Mouse (Mus musculus) hematopoietic multipotent progenitor cell, adult 10-12 weeks (in vitro differentiated cells): ENCODE measurements around the gene Gm45716. TPM values are rescaled to one million over a fixed set of nuclear protein-coding genes. Genes with fewer than 3 reads are reported as not detected.

Source experiments
- polyA plus RNA-seq: library from polyadenylated mRNA; stranded (reverse); fragments of >175 nt; gene quantifications from 2 replicates; pipeline ENCODE4 v1.2.3, GENCODE M21; 2012; ENCODE audit warnings: low replicate concordance

Gm45716 gene
- polyA plus RNA-seq: 1.4 and 3.2 TPM in 2 replicates

DNA sequence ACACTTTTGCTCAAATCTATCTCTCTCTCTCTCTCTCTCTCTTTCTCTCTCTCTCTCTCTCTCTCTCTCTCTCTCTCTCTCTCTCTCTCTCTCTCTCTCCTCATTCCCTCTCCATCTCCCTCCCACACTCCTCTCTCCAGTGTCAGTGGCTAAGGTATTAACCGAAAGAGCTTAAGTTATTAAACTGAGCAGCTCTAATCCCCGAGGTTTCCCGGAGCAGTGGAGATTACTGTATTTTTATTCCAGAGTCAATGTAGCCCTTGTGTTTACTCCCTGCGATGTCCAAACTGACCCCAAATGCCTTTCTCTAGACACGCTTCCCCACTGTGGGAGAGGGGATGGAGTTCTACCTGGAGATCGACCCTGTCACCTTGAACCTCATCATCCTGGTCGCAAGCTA lies at the start of gene Gm45716:
Gene Gm45716 (plus strand): TSS at position 243 of the 400 bp plus-strand sequence.

DNA sequence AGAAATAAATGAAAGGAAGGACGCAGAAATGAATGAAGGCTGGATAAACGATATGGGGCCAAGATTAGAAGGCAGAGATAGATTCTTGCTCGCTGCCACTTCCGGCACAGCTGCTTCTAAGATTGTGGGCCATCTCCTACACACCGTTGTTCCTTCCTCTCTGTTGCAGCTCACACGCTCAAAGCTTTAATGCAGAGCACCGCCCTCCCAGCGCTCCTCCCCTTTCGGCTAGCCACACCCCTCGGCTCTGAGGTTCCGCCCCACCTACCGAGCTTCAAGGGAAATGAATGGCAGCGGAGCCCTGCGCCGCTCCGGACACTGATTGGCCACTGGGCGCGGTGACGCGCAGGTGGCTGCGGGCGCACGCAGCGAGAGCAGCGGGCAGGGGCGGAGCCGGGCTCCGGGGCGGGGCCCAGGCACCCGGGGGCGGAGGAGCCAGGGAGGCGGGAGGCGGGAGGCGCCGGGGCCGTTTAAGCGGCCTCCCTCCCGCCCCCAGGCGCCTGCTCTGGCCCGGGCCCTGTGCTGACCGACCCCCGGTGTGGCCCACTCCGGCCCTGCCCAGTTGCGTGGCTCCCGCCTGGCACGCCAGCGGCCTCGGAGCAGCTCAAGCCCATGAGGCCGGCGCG lies 61.7 kb downstream of the Gm45716 start, which contains the start of gene Mmd:
Gene Mmd (plus strand): TSS at position 432 of the 626 bp plus-strand sequence.

Other genes with a start within 250 kb of the Gm45716 start
- 1.1 and 1.8 TPM in 2 replicates for gene Pctp, start 184.8 kb upstream of the Gm45716 start, polyA plus RNA-seq
- not detected in 2 replicates for gene Tmem100, start 157.3 kb upstream of the Gm45716 start, polyA plus RNA-seq
- 8.6 and 28.3 TPM in 2 replicates for gene Mmd, start 61.8 kb downstream of the Gm45716 start, polyA plus RNA-seq
- gene Hlf, start 203.2 kb downstream of the Gm45716 start, polyA plus RNA-seq: 1.5 and 7.2 TPM in 2 replicates